Mouse (Mus musculus): ENCODE data around the gene Syt14. TPM values are rescaled to one million over a fixed set of nuclear protein-coding genes. Genes with fewer than 3 reads are reported as not detected.

Gene Syt14
- polyA plus RNA-seq, 1 experiment from 2014 or later: 1.3 TPM

DNA sequence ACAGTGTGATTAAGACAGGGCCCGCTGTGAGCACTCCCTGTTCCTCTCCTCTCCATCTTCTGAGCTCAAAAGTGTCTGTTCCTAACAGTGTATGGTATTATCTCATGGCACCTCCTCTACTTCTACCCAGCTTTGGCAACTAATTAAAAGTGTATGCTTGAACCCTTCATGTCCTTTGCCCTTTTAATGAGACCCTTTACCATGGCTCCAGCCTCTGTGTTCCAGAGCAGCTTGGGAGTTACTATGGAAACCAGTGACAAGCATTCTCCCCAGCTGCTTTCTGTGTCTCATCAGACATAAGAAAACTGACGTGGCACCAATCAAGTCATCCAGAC, 87.8 kb downstream of the Syt14 start:
- ATAC-seq: no peak
- no peak overlapping the region for H3K4me2 ChIP-seq (ENCODE audit: low read depth, low read length)
- no peak overlapping the region for H3K27ac ChIP-seq (ENCODE audit: low read length)
- no peaks in the 10 kb centered on the region for H3K9me3 ChIP-seq (ENCODE audit: control insufficient read depth, low read length)
- H3K4me3 ChIP-seq (ENCODE audit: low read length): no peak overlapping the region
- H3K4me1 ChIP-seq (ENCODE audit: control insufficient read depth, insufficient read depth, low read length): no peaks in the 10 kb centered on the region
- H3K36me3 ChIP-seq (ENCODE audit: control insufficient read depth, insufficient read depth, low read length): no peaks in the 10 kb centered on the region
- H3K27me3 ChIP-seq (replicated peaks; ENCODE audit: control insufficient read depth, insufficient read depth, low read length): no peaks in the 10 kb centered on the region
- H3K9ac ChIP-seq (ENCODE audit: low read depth, low read length): no peak overlapping the region
- 66% methylated on average over 2 of the region's 2 CpGs for WGBS

DNA sequence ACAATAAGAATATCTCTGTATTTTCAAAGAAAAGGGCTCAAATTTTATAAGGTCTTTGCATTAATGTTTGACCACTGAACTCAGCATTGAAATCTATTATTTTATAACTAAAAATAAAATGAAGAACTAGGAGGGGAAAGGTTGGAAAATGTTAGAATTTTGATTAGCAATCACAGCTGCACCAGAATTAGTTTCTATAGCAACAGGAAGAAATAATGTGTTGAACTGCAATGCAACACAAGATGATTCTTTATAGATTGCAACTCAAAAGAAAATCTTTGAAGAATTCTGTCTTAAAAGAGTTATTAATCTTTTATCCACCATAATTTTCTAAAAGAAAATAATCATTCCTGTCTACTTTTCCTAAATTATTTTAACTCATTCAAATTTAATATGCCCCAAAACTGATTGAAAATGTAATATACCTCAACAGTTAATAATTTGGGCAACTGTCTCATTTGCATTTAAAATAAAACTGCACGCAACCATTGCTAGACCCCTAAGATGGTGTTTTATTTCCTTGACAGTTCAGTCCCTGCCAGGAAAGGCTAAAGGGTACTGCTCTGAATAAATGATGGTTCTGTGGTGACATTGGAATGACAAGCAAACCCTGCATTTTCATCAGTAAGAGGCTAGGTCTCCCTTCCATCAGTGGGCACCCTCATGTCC, 88.3 kb downstream of the Syt14 start:
- whole genome bisulfite sequencing: 90% methylated on average over 1 of the region's 1 CpGs
- H3K4me2 ChIP-seq (ENCODE audit: low read depth, low read length): no peak overlapping the region
- H3K9ac ChIP-seq (ENCODE audit: low read depth, low read length): no peak overlapping the region
- H3K9me3 ChIP-seq (ENCODE audit: control insufficient read depth, low read length): no peaks in the 10 kb centered on the region
- H3K36me3 ChIP-seq (ENCODE audit: control insufficient read depth, insufficient read depth, low read length): no peaks in the 10 kb centered on the region
- H3K4me3 ChIP-seq (ENCODE audit: low read length): no peak overlapping the region
- no peaks in the 10 kb centered on the region for H3K27me3 ChIP-seq (replicated peaks; ENCODE audit: control insufficient read depth, insufficient read depth, low read length)
- H3K27ac ChIP-seq (ENCODE audit: low read length): no peak overlapping the region
- H3K4me1 ChIP-seq (ENCODE audit: control insufficient read depth, insufficient read depth, low read length): no peaks in the 10 kb centered on the region
- ATAC-seq: no peak

- Histone ChIP-seq H3K9ac (ENCODE audit: low read depth, low read length) (no peak overlapping the region), H3K4me3 (ENCODE audit: low read length) (no peak overlapping the region), H3K36me3 (ENCODE audit: control insufficient read depth, insufficient read depth, low read length) (no peaks in the 10 kb centered on the region), H3K9me3 (ENCODE audit: control insufficient read depth, low read length) (no peaks in the 10 kb centered on the region), H3K27ac (ENCODE audit: low read length) (no peak overlapping the region), H3K27me3 (replicated peaks; ENCODE audit: control insufficient read depth, insufficient read depth, low read length) (no peaks in the 10 kb centered on the region), H3K4me1 (ENCODE audit: control insufficient read depth, insufficient read depth, low read length) (no peaks in the 10 kb centered on the region), H3K4me2 (ENCODE audit: low read depth, low read length) (no peak overlapping the region)
- WGBS: 68% methylated on average over 2 of the region's 2 CpGs
- no peak for ATAC-seq
These were observed 96.5 kb downstream of the Syt14 start for GRCm38 (mm10) chr1:192939033-192939432.

DNA sequence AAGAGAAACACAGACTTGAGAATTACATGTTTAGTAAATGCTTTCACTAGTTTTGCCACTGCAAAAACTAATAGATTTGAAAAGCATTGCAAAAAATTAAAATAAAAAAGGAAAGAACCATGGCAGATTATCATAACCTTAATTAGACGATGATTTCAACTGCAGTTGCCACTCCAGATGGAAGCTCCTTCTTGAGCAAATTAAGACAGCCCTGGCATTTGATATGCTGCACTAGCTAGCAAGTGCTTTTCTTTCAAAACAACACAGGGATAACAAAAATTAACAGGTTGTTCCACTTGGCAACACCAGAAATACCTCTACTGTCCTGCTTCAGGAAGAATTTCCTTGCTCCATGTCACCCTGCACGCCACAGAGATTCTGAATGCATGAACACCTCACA, 97.6 kb downstream of the Syt14 start:
- Histone ChIP-seq H3K27me3 (replicated peaks; ENCODE audit: control insufficient read depth, insufficient read depth, low read length) (no peaks in the 10 kb centered on the region), H3K4me3 (ENCODE audit: low read length) (no peak overlapping the region), H3K4me2 (ENCODE audit: low read depth, low read length) (no peak overlapping the region), H3K36me3 (ENCODE audit: control insufficient read depth, insufficient read depth, low read length) (no peaks in the 10 kb centered on the region), H3K4me1 (ENCODE audit: control insufficient read depth, insufficient read depth, low read length) (no peaks in the 10 kb centered on the region), H3K9ac (ENCODE audit: low read depth, low read length) (no peak overlapping the region), H3K9me3 (ENCODE audit: control insufficient read depth, low read length) (no peaks in the 10 kb centered on the region), H3K27ac (ENCODE audit: low read length) (no peak overlapping the region)
- ATAC-seq: no peak
- 89% methylated on average over 2 of the region's 2 CpGs for WGBS

DNA sequence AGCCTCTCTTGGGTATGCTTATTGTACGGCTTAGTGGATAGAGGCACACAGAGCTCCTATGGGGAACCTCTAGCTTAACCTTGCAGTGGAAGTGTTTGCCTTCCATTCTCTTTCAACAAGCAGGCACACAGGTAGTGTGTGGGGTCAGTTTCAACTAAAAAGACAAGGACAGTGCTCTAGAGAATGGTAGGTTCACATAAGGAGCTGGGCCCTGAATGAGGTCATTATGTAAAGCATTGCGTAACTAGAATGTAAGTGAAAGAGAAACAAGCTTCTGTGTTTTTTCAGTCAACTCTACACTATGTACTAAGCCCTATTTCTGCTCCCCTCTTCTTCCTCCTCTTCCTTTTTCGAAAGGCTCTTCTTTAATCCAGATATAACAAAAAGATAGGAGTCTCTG, 103.8 kb downstream of the Syt14 start:
- no peak for ATAC-seq
- no peak overlapping the region for H3K4me3 ChIP-seq (ENCODE audit: low read length)
- no peak overlapping the region for H3K4me2 ChIP-seq (ENCODE audit: low read depth, low read length)
- no peaks in the 10 kb centered on the region for H3K4me1 ChIP-seq (ENCODE audit: control insufficient read depth, insufficient read depth, low read length)
- WGBS: 91% methylated on average over 3 of the region's 3 CpGs
- no peak overlapping the region for H3K27ac ChIP-seq (ENCODE audit: low read length)
- H3K36me3 ChIP-seq (ENCODE audit: control insufficient read depth, insufficient read depth, low read length): no peaks in the 10 kb centered on the region
- H3K9me3 ChIP-seq (ENCODE audit: control insufficient read depth, low read length): no peaks in the 10 kb centered on the region
- no peaks in the 10 kb centered on the region for H3K27me3 ChIP-seq (replicated peaks; ENCODE audit: control insufficient read depth, insufficient read depth, low read length)
- H3K9ac ChIP-seq (ENCODE audit: low read depth, low read length): no peak overlapping the region

GRCm38 (mm10) chr1:192912101-192912728, 123.4 kb downstream of the Syt14 start:
- H3K4me2 ChIP-seq (ENCODE audit: low read depth, low read length): no peak overlapping the region
- H3K9ac ChIP-seq (ENCODE audit: low read depth, low read length): no peak overlapping the region
- no peak overlapping the region for H3K27ac ChIP-seq (ENCODE audit: low read length)
- H3K9me3 ChIP-seq (ENCODE audit: control insufficient read depth, low read length): no peaks in the 10 kb centered on the region
- no peaks in the 10 kb centered on the region for H3K36me3 ChIP-seq (ENCODE audit: control insufficient read depth, insufficient read depth, low read length)
- no peaks in the 10 kb centered on the region for H3K4me1 ChIP-seq (ENCODE audit: control insufficient read depth, insufficient read depth, low read length)
- ATAC-seq: no peak
- 57% methylated on average over 3 of the region's 3 CpGs for WGBS
- no peaks in the 10 kb centered on the region for H3K27me3 ChIP-seq (replicated peaks; ENCODE audit: control insufficient read depth, insufficient read depth, low read length)
- H3K4me3 ChIP-seq (ENCODE audit: low read length): no peak overlapping the region

DNA sequence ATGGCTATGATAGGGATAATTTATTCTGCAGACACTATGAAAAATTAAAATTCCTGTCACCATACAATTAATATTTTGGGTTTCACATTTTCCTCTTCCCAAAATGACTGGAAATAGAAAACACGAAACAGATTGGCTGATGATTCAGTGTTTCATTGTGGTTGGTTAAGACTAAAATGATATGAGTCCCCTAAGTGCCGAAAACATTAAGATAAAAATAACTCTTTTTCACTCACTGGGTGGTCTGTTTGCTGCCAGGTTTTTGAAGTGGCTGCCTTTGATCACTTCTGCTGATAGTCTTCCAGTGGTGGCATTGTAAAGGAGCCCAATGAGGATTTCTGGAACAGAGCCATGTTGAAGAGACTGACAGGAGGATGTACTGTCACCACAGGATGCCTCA, 134.1 kb downstream of the Syt14 start:
- H3K4me3 ChIP-seq (ENCODE audit: low read length): no peak overlapping the region
- H3K27ac ChIP-seq (ENCODE audit: low read length): no peak overlapping the region
- no peak overlapping the region for H3K9ac ChIP-seq (ENCODE audit: low read depth, low read length)
- no peaks in the 10 kb centered on the region for H3K27me3 ChIP-seq (replicated peaks; ENCODE audit: control insufficient read depth, insufficient read depth, low read length)
- ATAC-seq: no peak
- H3K4me2 ChIP-seq (ENCODE audit: low read depth, low read length): no peak overlapping the region
- no peaks in the 10 kb centered on the region for H3K4me1 ChIP-seq (ENCODE audit: control insufficient read depth, insufficient read depth, low read length)
- WGBS: 60% methylated on average over 2 of the region's 2 CpGs
- H3K36me3 ChIP-seq (ENCODE audit: control insufficient read depth, insufficient read depth, low read length): no peaks in the 10 kb centered on the region
- no peaks in the 10 kb centered on the region for H3K9me3 ChIP-seq (ENCODE audit: control insufficient read depth, low read length)

GRCm38 (mm10) chr1:192900913-192901312, 134.7 kb downstream of the Syt14 start:
- 30% methylated on average over 3 of the region's 3 CpGs for WGBS
- Histone ChIP-seq H3K4me1 (ENCODE audit: control insufficient read depth, insufficient read depth, low read length) (no peaks in the 10 kb centered on the region), H3K36me3 (ENCODE audit: control insufficient read depth, insufficient read depth, low read length) (no peaks in the 10 kb centered on the region), H3K4me3 (ENCODE audit: low read length) (no peak overlapping the region), H3K9me3 (ENCODE audit: control insufficient read depth, low read length) (no peaks in the 10 kb centered on the region), H3K27me3 (replicated peaks; ENCODE audit: control insufficient read depth, insufficient read depth, low read length) (no peaks in the 10 kb centered on the region), H3K4me2 (ENCODE audit: low read depth, low read length) (no peak overlapping the region), H3K9ac (ENCODE audit: low read depth, low read length) (no peak overlapping the region), H3K27ac (ENCODE audit: low read length) (no peak overlapping the region)
- 0 out of 2 replicates have a peak, but pooled peaks have one; percentile 50 for ATAC-seq

DNA sequence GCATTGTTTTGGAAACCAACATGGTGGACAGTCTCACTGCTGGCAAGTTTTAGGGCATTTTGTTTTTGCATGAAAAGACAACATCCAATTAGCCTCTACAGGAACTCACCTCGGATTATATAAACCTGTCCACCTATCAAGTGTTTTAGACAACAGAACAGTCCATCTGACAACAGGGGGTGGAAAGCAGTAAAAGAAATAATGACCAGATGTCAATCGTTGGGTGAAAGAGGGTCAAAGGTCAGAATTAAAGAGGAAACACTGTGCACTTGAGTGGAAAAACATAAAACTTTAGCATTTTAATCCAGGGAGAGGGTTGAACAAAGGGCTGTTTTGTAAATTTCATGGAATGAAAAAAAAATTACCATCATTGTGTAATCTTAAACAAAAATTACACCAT, 136.8 kb downstream of the Syt14 start:
- H3K4me1 ChIP-seq (ENCODE audit: control insufficient read depth, insufficient read depth, low read length): no peaks in the 10 kb centered on the region
- WGBS: 47% methylated on average over 2 of the region's 2 CpGs
- no peak overlapping the region for H3K9ac ChIP-seq (ENCODE audit: low read depth, low read length)
- H3K4me2 ChIP-seq (ENCODE audit: low read depth, low read length): no peak overlapping the region
- H3K27ac ChIP-seq (ENCODE audit: low read length): no peak overlapping the region
- ATAC-seq: no peak
- H3K9me3 ChIP-seq (ENCODE audit: control insufficient read depth, low read length): no peaks in the 10 kb centered on the region
- H3K4me3 ChIP-seq (ENCODE audit: low read length): no peak overlapping the region
- no peaks in the 10 kb centered on the region for H3K36me3 ChIP-seq (ENCODE audit: control insufficient read depth, insufficient read depth, low read length)
- H3K27me3 ChIP-seq (replicated peaks; ENCODE audit: control insufficient read depth, insufficient read depth, low read length): no peaks in the 10 kb centered on the region

DNA sequence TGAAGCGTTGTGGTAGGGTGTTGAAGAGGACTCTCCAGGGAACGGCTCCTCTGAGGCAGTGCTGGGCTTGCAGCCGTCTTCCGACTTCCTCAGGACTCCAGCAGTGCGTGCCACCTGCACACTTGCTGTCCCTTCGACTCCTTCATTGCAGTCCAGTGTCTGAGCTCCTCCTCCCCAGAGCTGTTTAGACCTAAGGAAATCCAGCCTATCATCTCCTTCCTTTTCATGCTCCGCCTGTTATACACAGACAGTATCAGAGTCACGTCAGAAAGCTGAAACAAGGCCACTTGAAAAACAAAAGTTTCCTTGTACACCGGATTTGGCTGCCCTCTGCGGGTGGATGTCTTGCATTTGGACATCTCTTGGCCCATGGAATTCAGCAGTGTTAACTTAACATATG, 138.4 kb downstream of the Syt14 start:
- Histone ChIP-seq H3K4me1 (ENCODE audit: control insufficient read depth, insufficient read depth, low read length) (no peaks in the 10 kb centered on the region), H3K27ac (ENCODE audit: low read length) (no peak overlapping the region), H3K27me3 (replicated peaks; ENCODE audit: control insufficient read depth, insufficient read depth, low read length) (no peaks in the 10 kb centered on the region), H3K4me3 (ENCODE audit: low read length) (no peak overlapping the region), H3K36me3 (ENCODE audit: control insufficient read depth, insufficient read depth, low read length) (no peaks in the 10 kb centered on the region), H3K9me3 (ENCODE audit: control insufficient read depth, low read length) (no peaks in the 10 kb centered on the region), H3K9ac (ENCODE audit: low read depth, low read length) (no peak overlapping the region), H3K4me2 (ENCODE audit: low read depth, low read length) (no peak overlapping the region)
- 67% methylated on average over 10 of the region's 10 CpGs for WGBS
- ATAC-seq: no peak
